Mouse (Mus musculus) erythroblast, embryonic 14.5 days (primary cell): Measurements from ENCODE around the gene 2010003K11Rik.

ENCODE experiments used
- GATA1 ChIP-seq: IDR thresholded peaks from 2 replicates; pipeline ENCODE4 v1.6.1; 2012; ENCODE audit warnings: low read length, inconsistent platforms, mixed read lengths
- TAL1 ChIP-seq: IDR thresholded peaks from 3 replicates; pipeline ENCODE4 v1.6.1; 2012; ENCODE audit warnings: low read length, inconsistent platforms, mixed read lengths

DNA sequence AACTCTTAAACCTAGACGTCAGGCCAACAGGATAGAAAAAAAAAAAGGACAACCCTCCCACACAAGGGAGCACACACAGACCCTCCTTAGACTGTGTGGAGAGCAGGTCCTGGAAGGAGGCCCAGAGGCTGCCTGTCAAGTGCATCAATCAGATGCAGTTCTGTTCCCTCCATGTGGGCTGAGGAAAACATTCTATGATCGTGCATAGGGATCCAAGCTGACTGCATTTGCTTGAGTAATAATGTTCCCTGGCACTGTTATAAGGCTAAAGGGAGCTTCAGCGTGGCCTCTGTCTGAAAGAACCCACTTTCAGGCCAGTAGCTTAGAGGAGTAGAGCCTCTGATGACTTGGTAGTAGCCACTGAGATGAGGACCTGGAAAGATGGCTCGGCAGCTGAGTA lies 45.9 kb downstream of the 2010003K11Rik start:
- TF ChIP-seq GATA1 (no peak), TAL1 (no peak)
